Mouse (Mus musculus): ENCODE results near the gene Gm30083.

The Gm30083 gene

GRCm38 (mm10) chr14:34015063-34015462 lies at the start of gene Gm30083:
Gene Gm30083, minus strand, starts transcription at chr14:34015182.
- no peak for DNase-seq (ENCODE audit: low read depth, low spot score)

- DNase-seq (ENCODE audit: low read depth, low spot score), result no peak
Observed at GRCm38 (mm10) chr14:34052516-34052915, 37.5 kb upstream of the Gm30083 start, which contains the start of gene Antxrl. Gene Antxrl, plus strand, starts transcription at chr14:34052707.

- no peak for DNase-seq (ENCODE audit: low read depth, low spot score)
Observed at GRCm38 (mm10) chr14:34050101-34050779, 35.3 kb upstream of the Gm30083 start.

GRCm38 (mm10) chr14:34043341-34043740 lies 28.4 kb upstream of the Gm30083 start:
- DNase-seq (ENCODE audit: low read depth, low spot score), result no peak

- DNase-seq (ENCODE audit: low read depth, low spot score), result no peak
Observed at GRCm38 (mm10) chr14:34041241-34041640, 26.3 kb upstream of the Gm30083 start.

- no peak for DNase-seq (ENCODE audit: low read depth, low spot score)
Observed at GRCm38 (mm10) chr14:34033841-34034610, 19.0 kb upstream of the Gm30083 start.

- DNase-seq (ENCODE audit: low read depth, low spot score), result no peak
Observed at GRCm38 (mm10) chr14:34026710-34027109, 11.7 kb upstream of the Gm30083 start.

GRCm38 (mm10) chr14:34016938-34017337 lies 2.0 kb upstream of the Gm30083 start:
- DNase-seq (ENCODE audit: low read depth, low spot score), result no peak

- DNase-seq (ENCODE audit: low read depth, low spot score), result no peak
Observed at GRCm38 (mm10) chr14:34016381-34016780, 1.4 kb upstream of the Gm30083 start, which contains the start of gene Gm5460. Gene Gm5460, plus strand, starts transcription at chr14:34016758.

- no peak for DNase-seq (ENCODE audit: low read depth, low spot score)
Observed at GRCm38 (mm10) chr14:34002358-34002757, 12.6 kb downstream of the Gm30083 start.

- no peak for DNase-seq (ENCODE audit: low read depth, low spot score)
Observed at GRCm38 (mm10) chr14:34001445-34001844, 13.5 kb downstream of the Gm30083 start.

GRCm38 (mm10) chr14:34000076-34000475 lies 14.9 kb downstream of the Gm30083 start:
- DNase-seq (ENCODE audit: low read depth, low spot score), result no peak

- DNase-seq (ENCODE audit: low read depth, low spot score), result no peak
Observed at GRCm38 (mm10) chr14:33997427-33997826, 17.6 kb downstream of the Gm30083 start.

GRCm38 (mm10) chr14:33993521-33994289 lies 21.3 kb downstream of the Gm30083 start:
- DNase-seq (ENCODE audit: low read depth, low spot score), result no peak

- DNase-seq (ENCODE audit: low read depth, low spot score), result no peak
Observed at GRCm38 (mm10) chr14:33993051-33993450, 21.9 kb downstream of the Gm30083 start.

- DNase-seq (ENCODE audit: low read depth, low spot score), result no peak
Observed at GRCm38 (mm10) chr14:33991971-33992370, 23.0 kb downstream of the Gm30083 start.

- DNase-seq (ENCODE audit: low read depth, low spot score), result no peak
Observed at GRCm38 (mm10) chr14:33989201-33989600, 25.8 kb downstream of the Gm30083 start.

- DNase-seq (ENCODE audit: low read depth, low spot score), result no peak
Observed at GRCm38 (mm10) chr14:33978604-33979059, 36.4 kb downstream of the Gm30083 start, which contains the start of gene Zfp488. Gene Zfp488, minus strand, starts transcription at chr14:33978764.

- no peak for DNase-seq (ENCODE audit: low read depth, low spot score)
Observed at GRCm38 (mm10) chr14:33977748-33978147, 37.2 kb downstream of the Gm30083 start.

GRCm38 (mm10) chr14:33974752-33975151 lies 40.2 kb downstream of the Gm30083 start:
- DNase-seq (ENCODE audit: low read depth, low spot score), result no peak

GRCm38 (mm10) chr14:33972679-33973078 lies 42.3 kb downstream of the Gm30083 start:
- DNase-seq (ENCODE audit: low read depth, low spot score), result no peak

- DNase-seq (ENCODE audit: low read depth, low spot score), result no peak
Observed at GRCm38 (mm10) chr14:33965675-33966074, 49.3 kb downstream of the Gm30083 start.
